Mouse (Mus musculus) forebrain, embryonic 14.5 days (tissue): ENCODE data around the gene Tmem183a. TPM values are rescaled to one million over a fixed set of nuclear protein-coding genes. Genes with fewer than 3 reads are reported as not detected.

Experiments used
- ATAC-seq: fragments of 200-750 bp; cut with Nextera tagmentation; 2 replicates; pipeline ENCODE4 v1.8.0; 2017; ENCODE audit warnings: mild to moderate bottlenecking, moderate library complexity
- DNase-seq: peaks from one replicate; pipeline ENCODE4 v3.0.0-alpha.2; 2015; ENCODE audit warnings: low spot score
- H3K27ac ChIP-seq: fragments of 300-500 bp; sonication (generic); 2 replicates; pipeline ENCODE4 v1.5.1; 2014; ENCODE audit warnings: low read depth, mild to moderate bottlenecking, control low read depth, low read length, moderate library complexity
- H3K27me3 ChIP-seq: fragments of 300-500 bp; sonication (generic); replicated peaks from 2 replicates; pipeline ENCODE4 v1.6.1; 2014; ENCODE audit warnings: low read length, control low read depth, mixed read lengths; ENCODE audit not compliant: control insufficient read depth, insufficient read depth
- H3K36me3 ChIP-seq: fragments of 300-500 bp; sonication (generic); 2 replicates; pipeline ENCODE4 v1.6.1; 2014; ENCODE audit warnings: low read length, control low read depth; ENCODE audit not compliant: control insufficient read depth, insufficient read depth
- H3K4me1 ChIP-seq: fragments of 300-500 bp; sonication (generic); 2 replicates; pipeline ENCODE4 v1.6.1; 2014; ENCODE audit warnings: antibody characterized with exemption, low read length, control low read depth; ENCODE audit not compliant: control insufficient read depth, insufficient read depth
- H3K4me2 ChIP-seq: fragments of 300-500 bp; sonication (generic); 2 replicates; pipeline ENCODE4 v1.6.1; 2014; ENCODE audit warnings: mild to moderate bottlenecking, control low read depth, low read length
- H3K4me3 ChIP-seq: fragments of 300-500 bp; sonication (generic); 2 replicates; pipeline ENCODE4 v1.5.1; 2014; ENCODE audit warnings: low read depth, low read length, control low read depth
- H3K9ac ChIP-seq: fragments of 300-500 bp; sonication (generic); 2 replicates; pipeline ENCODE4 v1.6.1; 2014; ENCODE audit warnings: mild to moderate bottlenecking, low read length, control low read depth, moderate library complexity
- H3K9me3 ChIP-seq: fragments of 300-500 bp; sonication (generic); replicated peaks from 2 replicates; pipeline ENCODE4 v1.6.1; 2016; ENCODE audit warnings: low read length, control low read depth, mixed read lengths; ENCODE audit not compliant: control insufficient read depth
- WGBS: fragments of 180-500 bp; shearing (Covaris S2); extraction: QIAGEN DNeasy Blood & Tissue Kit; methylation state at CpG from one replicate; pipeline ENCODE4 v1.1.7; 2014; 5-methylcytosine and 5-hydroxymethylcytosine counted together
- polyA plus RNA-seq: library from polyadenylated mRNA; unstranded; fragments of >200 nt; fragmentation: Nextera tagmentation; extraction: Ambion mirVana; gene quantifications from 2 replicates; pipeline ENCODE4 v1.2.1, GENCODE M21; 2014

Tmem183a gene
- polyA plus RNA-seq, 1 experiment from 2014 or later: 151 TPM

- no peaks in the 10 kb centered on the region for H3K4me1 ChIP-seq
- no peak overlapping the region for H3K4me3 ChIP-seq
- no peak overlapping the region for H3K27ac ChIP-seq
- no peaks in the 10 kb centered on the region for H3K9me3 ChIP-seq
- H3K36me3 ChIP-seq: no peaks in the 10 kb centered on the region
- no peak for DNase-seq
- no peak overlapping the region for H3K4me2 ChIP-seq
- no peak overlapping the region for H3K9ac ChIP-seq
- no peaks in the 10 kb centered on the region for H3K27me3 ChIP-seq
- no peak for ATAC-seq
- 87% methylated on average over 7 of the region's 7 CpGs for WGBS
Observed at GRCm38 (mm10) chr1:134334111-134334827, 27.5 kb downstream of the Tmem183a start.

DNA sequence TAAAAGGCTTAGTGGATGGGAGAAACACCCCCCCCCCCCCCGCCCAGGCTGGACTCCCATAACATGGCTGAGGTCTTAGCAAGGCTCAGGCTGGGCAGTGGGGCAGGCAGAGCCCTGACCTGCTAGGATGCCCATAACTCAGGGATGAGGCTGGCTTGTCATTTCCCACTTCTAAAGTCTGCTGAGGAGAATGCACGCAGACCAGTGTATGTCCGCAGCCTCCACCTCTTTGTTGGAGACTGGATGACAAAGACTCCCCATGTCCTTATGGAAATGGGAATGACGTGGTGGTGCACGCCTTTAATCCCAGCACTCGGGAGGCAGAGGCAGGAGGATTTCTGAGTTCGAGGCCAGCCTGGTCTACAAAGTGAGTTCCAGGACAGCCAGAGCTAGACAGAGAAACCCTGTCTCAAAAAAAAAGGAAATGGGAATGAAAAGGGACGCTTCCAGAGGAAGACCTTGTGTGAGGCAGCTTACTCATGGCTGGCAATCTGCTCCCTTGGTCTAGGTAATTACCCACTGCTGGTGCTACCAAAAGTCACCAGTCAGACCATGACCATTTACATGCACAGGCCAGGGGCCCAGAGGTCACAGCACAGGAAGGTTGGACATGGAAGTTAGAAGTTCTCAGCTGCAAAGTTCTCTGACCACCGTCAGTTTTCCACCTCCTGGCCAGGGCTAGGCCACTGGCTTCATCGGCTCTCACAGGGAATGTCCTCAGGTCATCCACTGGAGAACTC is 28.2 kb downstream of the Tmem183a start:
- WGBS: 82% methylated on average over 10 of the region's 10 CpGs

GRCm38 (mm10) chr1:134332770-134333271 is 29.0 kb downstream of the Tmem183a start, which contains the start of gene Ppfia4:
Gene Ppfia4, minus strand, starts transcription at chr1:134332928.
- no peak within 1 kb of the TSS for H3K9ac ChIP-seq
- H3K36me3 ChIP-seq: no peaks in the 10 kb centered on the region
- H3K4me3 ChIP-seq: no peak within 1 kb of the TSS
- 46% methylated on average over 13 of the region's 13 CpGs for WGBS
- no peaks in the 10 kb centered on the region for H3K4me1 ChIP-seq
- no peaks in the 10 kb centered on the region for H3K27me3 ChIP-seq
- peak; percentile 64 for ATAC-seq
- peak; percentile 53 for DNase-seq
- H3K27ac ChIP-seq: no peak within 1 kb of the TSS
- no peak within 1 kb of the TSS for H3K4me2 ChIP-seq
- H3K9me3 ChIP-seq: no peaks in the 10 kb centered on the region

More for the DNA sequence above, 28.2 kb downstream of the Tmem183a start:
- H3K27ac ChIP-seq: no peak overlapping the region
- H3K27me3 ChIP-seq: no peaks in the 10 kb centered on the region
- no peak overlapping the region for H3K9ac ChIP-seq
- ATAC-seq: no peak
- no peak for DNase-seq
- no peaks in the 10 kb centered on the region for H3K4me1 ChIP-seq
- no peak overlapping the region for H3K4me2 ChIP-seq
- H3K9me3 ChIP-seq: no peaks in the 10 kb centered on the region
- no peaks in the 10 kb centered on the region for H3K36me3 ChIP-seq
- H3K4me3 ChIP-seq: no peak overlapping the region

DNA sequence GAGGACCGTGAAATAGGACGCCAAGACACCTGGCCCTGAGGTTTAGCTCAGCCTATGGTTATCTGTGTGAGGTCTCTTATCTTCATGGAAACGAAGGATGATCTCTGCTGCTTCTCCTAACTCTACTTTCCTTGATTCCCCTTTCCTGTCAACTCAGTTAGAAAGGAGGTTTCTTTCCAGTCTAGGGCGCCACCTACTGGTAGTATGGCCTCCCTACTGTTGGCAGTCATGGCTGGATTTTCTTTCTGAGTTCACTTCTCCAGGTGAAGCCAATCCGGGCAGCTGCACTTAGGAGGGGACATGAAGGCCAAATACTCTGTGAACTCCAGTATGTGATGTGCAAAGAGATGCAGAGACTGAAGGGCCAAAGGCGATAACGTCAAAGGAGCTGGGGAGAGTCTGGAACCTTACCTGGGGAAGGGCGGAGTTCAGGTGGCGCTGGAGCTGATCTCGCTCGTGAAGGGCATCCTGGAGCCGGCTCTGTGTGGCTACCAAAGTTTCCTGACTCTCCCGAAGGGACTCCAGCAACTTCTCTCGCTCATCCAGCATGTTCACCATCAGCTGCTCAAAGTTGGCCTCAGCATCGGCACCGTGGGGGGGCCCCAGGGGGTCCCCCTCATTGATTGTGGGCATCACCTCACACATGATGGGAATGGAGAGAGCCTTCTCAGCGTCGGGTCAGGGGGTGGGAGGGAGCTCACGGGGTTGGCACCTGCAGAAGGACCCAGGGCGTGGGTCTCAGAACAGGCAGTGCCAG is 29.7 kb downstream of the Tmem183a start:
- no peak overlapping the region for H3K9ac ChIP-seq
- WGBS: 58% methylated on average over 20 of the region's 20 CpGs

DNA sequence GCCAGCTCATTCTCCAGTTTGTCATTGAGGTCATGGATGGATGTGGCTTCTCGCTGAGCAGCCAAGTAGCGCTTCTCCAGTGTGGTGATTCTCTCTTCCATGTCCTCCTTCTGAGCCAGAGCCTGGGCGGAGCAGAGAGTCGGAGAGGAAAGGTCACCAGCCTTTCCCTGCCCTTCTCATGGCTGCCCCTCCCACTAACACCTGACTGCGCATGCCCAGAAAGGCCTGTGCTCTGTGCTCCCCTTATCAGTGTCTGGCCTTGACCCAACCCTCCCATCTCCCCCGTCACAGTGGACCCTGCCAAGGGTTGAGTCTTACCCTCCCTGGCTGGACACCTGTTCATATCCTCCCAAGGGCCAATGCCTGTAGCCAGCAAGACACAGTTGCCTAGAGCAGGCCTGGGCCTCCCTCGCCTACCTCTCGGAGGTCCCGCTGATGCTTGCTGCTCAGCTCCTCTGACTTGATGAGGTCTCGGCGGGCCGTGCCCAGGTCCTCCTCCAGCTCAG is 34.9 kb downstream of the Tmem183a start:
- H3K27me3 ChIP-seq: no peaks in the 10 kb centered on the region
- ATAC-seq: no peak
- H3K4me2 ChIP-seq: no peak overlapping the region
- DNase-seq: no peak
- H3K9ac ChIP-seq: no peak overlapping the region
- no peak overlapping the region for H3K4me3 ChIP-seq
- no peaks in the 10 kb centered on the region for H3K4me1 ChIP-seq
- 92% methylated on average over 12 of the region's 12 CpGs for WGBS
- no peak overlapping the region for H3K27ac ChIP-seq
- H3K36me3 ChIP-seq: no peaks in the 10 kb centered on the region
- no peaks in the 10 kb centered on the region for H3K9me3 ChIP-seq

More for the DNA sequence above, 29.7 kb downstream of the Tmem183a start:
- no peaks in the 10 kb centered on the region for H3K4me1 ChIP-seq
- DNase-seq (peak; percentile 88), ATAC-seq (peak; percentile 49; the same call in 1 of the 2 replicates)
- no peak overlapping the region for H3K4me3 ChIP-seq
- no peaks in the 10 kb centered on the region for H3K36me3 ChIP-seq
- no peaks in the 10 kb centered on the region for H3K9me3 ChIP-seq
- H3K4me2 ChIP-seq: no peak overlapping the region
- no peaks in the 10 kb centered on the region for H3K27me3 ChIP-seq
- H3K27ac ChIP-seq: no peak overlapping the region

GRCm38 (mm10) chr1:134322591-134322990 is 39.2 kb downstream of the Tmem183a start:
- H3K4me2 ChIP-seq: no peak overlapping the region
- no peak overlapping the region for H3K27ac ChIP-seq
- WGBS: 84% methylated on average over 6 of the region's 6 CpGs
- ATAC-seq: no peak
- no peaks in the 10 kb centered on the region for H3K9me3 ChIP-seq
- H3K27me3 ChIP-seq: no peaks in the 10 kb centered on the region
- H3K4me1 ChIP-seq: peaks cover 11% of the 10 kb centered on the region
- H3K9ac ChIP-seq: no peak overlapping the region
- no peak overlapping the region for H3K4me3 ChIP-seq
- DNase-seq: peak; percentile 11
- no peaks in the 10 kb centered on the region for H3K36me3 ChIP-seq

GRCm38 (mm10) chr1:134320691-134321301 is 41.0 kb downstream of the Tmem183a start:
- H3K36me3 ChIP-seq: no peaks in the 10 kb centered on the region
- H3K27me3 ChIP-seq: no peaks in the 10 kb centered on the region
- WGBS: 56% methylated on average over 14 of the region's 14 CpGs
- H3K9me3 ChIP-seq: no peaks in the 10 kb centered on the region
- no peak overlapping the region for H3K9ac ChIP-seq
- no peak overlapping the region for H3K27ac ChIP-seq
- peak; percentile 17 for DNase-seq
- no peak overlapping the region for H3K4me2 ChIP-seq
- no peak overlapping the region for H3K4me3 ChIP-seq
- peak; percentile 56 for ATAC-seq
- H3K4me1 ChIP-seq: peaks cover 11% of the 10 kb centered on the region

- Histone ChIP-seq H3K27ac (no peak overlapping the region), H3K36me3 (no peaks in the 10 kb centered on the region), H3K27me3 (no peaks in the 10 kb centered on the region), H3K4me3 (no peak overlapping the region), H3K4me1 (peaks cover 11% of the 10 kb centered on the region), H3K9ac (no peak overlapping the region), H3K4me2 (no peak overlapping the region), H3K9me3 (no peaks in the 10 kb centered on the region)
- ATAC-seq: peak; percentile 44
- peak; percentile 74 for DNase-seq
- 55% methylated on average over 5 of the region's 5 CpGs for WGBS
Observed at GRCm38 (mm10) chr1:134318261-134318660, 43.5 kb downstream of the Tmem183a start.
